Mouse (Mus musculus) liver, adult 2 months (tissue): Measurements from ENCODE around the gene Otos.

ENCODE experiments used
- CTCF ChIP-seq: fragments of 200-500 bp; IDR thresholded peaks from 2 replicates; pipeline ENCODE4 v1.5.1; 2011; ENCODE audit warnings: low read depth, low read length, control low read depth
- POLR2A ChIP-seq: fragments of 200-500 bp; IDR thresholded peaks from 2 replicates; pipeline ENCODE4 v1.6.1; 2011; ENCODE audit warnings: low read length, control low read depth; ENCODE audit not compliant: insufficient read depth; ENCODE audit errors: extremely low read depth

GRCm38 (mm10) chr1:92640393-92640792 is 8.2 kb downstream of the Otos start:
- TF ChIP-seq POLR2A (no peak), CTCF (no peak)
